Mouse (Mus musculus): ENCODE results near the gene Dpf2.
A peak's percentile ranks its signal among the peaks of the same experiment; 100 is the strongest.

Dpf2 gene

GRCm38 (mm10) chr19:5913007-5913719, at the start of gene Dpf2:
Gene Dpf2, minus strand, starts transcription at chr19:5913010.
- DNase-seq (ENCODE audit: low read depth), result peak; percentile 57

DNA sequence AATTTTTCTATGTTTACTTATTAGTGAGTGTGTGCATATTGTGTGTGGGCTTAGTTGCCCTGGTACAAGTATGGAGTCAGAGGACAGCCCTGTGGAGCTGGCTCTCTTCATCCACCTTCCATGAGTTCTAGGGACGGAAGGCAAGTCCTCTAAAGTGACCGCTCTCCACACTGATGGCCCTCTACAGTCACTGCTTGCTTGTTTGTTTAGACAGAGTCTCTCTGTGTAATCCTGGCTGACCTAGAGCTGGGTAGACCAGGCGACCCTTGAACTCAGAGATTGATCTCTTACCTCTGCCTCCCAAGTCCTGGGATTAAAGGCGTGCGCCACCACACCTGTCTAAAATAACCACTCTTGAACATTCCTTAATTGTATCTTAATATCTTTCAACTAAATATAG, 44.6 kb upstream of the Dpf2 start:
- no peak for DNase-seq (ENCODE audit: low read depth)

DNA sequence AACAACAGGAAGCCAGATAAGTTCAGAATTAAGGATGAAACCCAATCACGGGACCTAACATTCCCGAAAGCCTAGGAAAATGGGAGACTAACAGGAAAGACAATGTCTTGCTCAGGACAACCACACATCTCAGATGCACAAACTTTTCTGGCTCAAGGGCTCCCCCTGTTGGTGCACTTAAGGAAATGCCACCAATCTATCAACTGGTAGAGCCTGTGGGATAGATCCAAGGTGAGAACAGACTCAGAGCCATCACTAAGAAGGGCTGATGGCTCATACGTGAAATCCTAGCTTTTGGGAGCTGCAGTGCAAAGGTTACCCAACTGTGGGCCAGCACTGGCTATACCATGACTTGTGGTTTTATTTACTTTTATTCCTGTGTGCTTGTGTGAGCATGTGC, 43.9 kb upstream of the Dpf2 start:
- peak; percentile 77 for DNase-seq (ENCODE audit: low read depth)

GRCm38 (mm10) chr19:5955704-5956670, 43.2 kb upstream of the Dpf2 start:
- no peak for DNase-seq (ENCODE audit: low read depth)

DNA sequence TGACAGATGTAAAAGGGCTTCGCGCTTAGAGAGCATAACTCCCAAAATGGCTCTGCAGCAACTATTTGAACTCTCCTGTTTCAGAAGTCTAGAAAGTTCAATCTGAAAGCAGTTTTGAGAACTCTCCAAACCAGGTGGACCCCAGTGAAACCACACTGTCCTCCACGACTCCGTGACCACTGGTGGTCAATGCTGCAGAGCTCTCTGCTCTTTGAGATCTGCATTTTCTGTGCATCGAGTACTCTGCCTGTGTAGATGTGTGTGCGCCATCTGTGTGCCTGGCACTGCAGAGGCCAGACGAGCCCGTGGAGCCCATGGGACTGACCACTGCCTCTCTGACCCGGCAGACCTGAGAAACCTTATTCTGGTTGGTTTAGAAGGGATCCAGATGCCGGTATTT, 42.1 kb upstream of the Dpf2 start:
- DNase-seq (ENCODE audit: low read depth), result no peak

GRCm38 (mm10) chr19:5954031-5954710, 41.4 kb upstream of the Dpf2 start:
- DNase-seq (ENCODE audit: low read depth), result no peak

- DNase-seq (ENCODE audit: low read depth), result no peak
Measured at GRCm38 (mm10) chr19:5953201-5953770, 40.5 kb upstream of the Dpf2 start.

GRCm38 (mm10) chr19:5952071-5952691, 39.4 kb upstream of the Dpf2 start:
- DNase-seq (ENCODE audit: low read depth), result no peak

DNA sequence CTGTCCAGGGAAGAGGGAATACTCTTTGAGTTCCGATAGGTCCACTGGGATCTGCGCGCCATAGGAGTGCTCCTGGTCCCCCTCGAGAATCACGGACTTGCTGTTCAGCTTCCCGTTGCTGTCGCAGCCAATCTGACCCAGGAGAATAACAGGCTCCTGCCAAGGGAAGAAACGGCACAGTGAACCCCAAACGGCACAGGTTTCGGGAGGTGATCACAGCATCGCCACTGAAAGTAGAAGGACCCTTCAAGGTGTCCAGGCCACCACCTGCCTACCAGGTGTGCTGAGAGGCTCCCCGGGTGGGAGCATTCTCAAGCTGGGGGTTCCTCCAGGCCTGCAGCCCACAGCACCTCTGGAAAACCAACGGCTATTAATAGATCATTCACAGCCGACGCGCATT, 38.8 kb upstream of the Dpf2 start:
- DNase-seq (ENCODE audit: low read depth), result no peak

- DNase-seq (ENCODE audit: low read depth), result no peak
Measured at GRCm38 (mm10) chr19:5950218-5950617, 37.4 kb upstream of the Dpf2 start.

DNA sequence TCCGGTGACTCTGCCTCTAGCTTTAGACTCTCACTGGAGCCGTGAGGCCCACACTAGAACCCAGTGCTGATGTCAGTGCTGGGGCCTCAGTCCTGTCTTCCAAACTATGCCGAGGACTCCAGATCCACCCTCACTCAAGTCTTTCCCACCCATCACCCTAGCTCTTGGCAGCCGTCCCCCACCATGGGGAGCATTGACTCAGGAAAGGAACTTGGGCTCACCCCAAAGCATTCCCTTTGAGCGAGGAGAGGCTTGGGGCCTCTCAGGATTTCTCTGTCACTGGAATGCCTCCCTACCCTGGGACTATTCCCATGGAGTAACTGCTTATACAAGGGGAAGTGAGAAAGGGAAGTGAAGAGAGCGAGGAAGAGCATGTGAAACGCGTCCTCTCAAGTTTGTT, 33.1 kb upstream of the Dpf2 start:
- DNase-seq (ENCODE audit: low read depth), result no peak

- no peak for DNase-seq (ENCODE audit: low read depth)
Measured at GRCm38 (mm10) chr19:5945027-5945426, 32.2 kb upstream of the Dpf2 start.

GRCm38 (mm10) chr19:5944145-5944544, 31.3 kb upstream of the Dpf2 start:
- no peak for DNase-seq (ENCODE audit: low read depth)

DNA sequence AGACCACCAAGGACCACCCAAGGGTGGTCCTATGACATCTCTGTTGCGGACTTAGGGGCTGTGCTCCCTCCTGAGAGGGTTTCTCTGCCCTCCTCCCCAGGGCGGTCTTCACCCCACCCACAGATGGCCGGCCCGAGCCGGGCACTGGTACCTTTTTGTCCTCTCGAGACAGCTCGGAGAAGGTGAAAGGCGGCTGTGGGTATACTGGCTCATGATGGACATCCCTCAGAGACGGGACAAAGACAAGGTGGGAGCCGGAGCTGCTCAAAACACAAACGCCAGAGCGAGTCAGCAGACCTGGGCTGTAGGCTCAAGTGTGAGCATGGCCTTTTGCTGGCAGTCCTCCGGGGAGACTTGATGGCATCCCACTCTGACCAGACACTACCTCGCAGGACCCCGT, 30.6 kb upstream of the Dpf2 start:
- DNase-seq (ENCODE audit: low read depth), result no peak

DNA sequence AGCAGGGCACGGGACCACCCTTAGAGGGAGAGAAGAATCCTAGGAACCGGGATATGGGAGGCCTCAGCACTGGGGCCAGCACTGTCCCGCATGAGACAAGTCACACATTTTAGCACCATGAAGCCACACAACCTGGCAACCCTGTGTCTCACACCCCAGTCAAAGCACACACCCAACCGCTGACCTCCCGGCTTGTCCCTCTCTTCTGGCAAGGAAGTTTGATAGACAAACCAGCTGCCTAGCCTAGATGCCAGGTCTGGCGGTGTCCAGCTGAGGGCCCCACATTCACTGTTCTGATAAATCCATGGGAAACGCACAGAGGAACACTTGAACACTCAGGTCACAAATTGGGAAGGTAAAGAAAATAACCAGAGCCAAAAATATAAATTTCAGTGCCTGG, 29.8 kb upstream of the Dpf2 start:
- no peak for DNase-seq (ENCODE audit: low read depth)

DNA sequence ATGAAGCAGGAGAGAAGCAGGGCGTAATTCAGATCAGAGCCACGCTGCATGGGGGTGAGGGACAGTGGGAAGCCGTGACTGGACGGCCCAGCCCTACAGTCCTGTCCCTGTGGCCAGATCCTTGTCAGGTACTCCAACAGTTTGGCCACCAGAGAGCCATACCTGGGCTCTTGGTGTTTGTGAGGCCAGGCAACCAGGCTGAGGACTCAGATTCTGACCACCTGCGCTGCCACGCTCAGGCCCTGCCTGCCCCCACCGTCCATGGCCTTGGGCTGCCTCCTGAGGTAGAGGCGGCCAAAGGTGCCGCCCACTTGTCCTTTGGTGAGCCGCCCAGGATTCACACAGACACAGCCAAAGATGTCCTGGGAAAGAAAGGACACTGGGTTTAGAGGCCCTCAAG, 27.8 kb upstream of the Dpf2 start:
- no peak for DNase-seq (ENCODE audit: low read depth)

GRCm38 (mm10) chr19:5940173-5940572, 27.4 kb upstream of the Dpf2 start:
- no peak for DNase-seq (ENCODE audit: low read depth)

- no peak for DNase-seq (ENCODE audit: low read depth)
Measured at GRCm38 (mm10) chr19:5939715-5940114, 26.9 kb upstream of the Dpf2 start.

GRCm38 (mm10) chr19:5938516-5938915, 25.7 kb upstream of the Dpf2 start:
- DNase-seq (ENCODE audit: low read depth), result no peak

- no peak for DNase-seq (ENCODE audit: low read depth)
Measured at GRCm38 (mm10) chr19:5937836-5938406, 25.1 kb upstream of the Dpf2 start.

GRCm38 (mm10) chr19:5937095-5937835, 24.5 kb upstream of the Dpf2 start:
- no peak for DNase-seq (ENCODE audit: low read depth)

Data from 416B (cell line).